In genomic region chr6:67030416-67030815, GRCm38 (mm10) we compare ENCODE assay signal across 18 mouse cellular contexts. TPM values are rescaled to one million over a fixed set of nuclear protein-coding genes. Genes with fewer than 3 reads are reported as not detected.
A peak's percentile ranks its signal among the peaks of the same experiment; 100 is the strongest.
DNase-seq lines count a peak whose midpoint lies in the region; ATAC-seq and TF ChIP-seq lines count a peak whose summit lies in the region.
"Had no signal": no experiment of that assay in that cellular context is flagged by ENCODE, and none has a peak within 500 bp of the region (broad histone marks: within the 10 kb centered on the region; RNA-seq: fewer than 3 reads in every experiment).

No protein-coding gene starts in this region.

- H3K4me2 ChIP-seq in forebrain, embryonic 13.5 days, result no peak overlapping the region

- DNase-seq in forebrain, embryonic 10.5 days (ENCODE audit: extremely low spot score, low spot score), result no peak
- DNase-seq in MEL (ENCODE audit: low read depth, low spot score), result no peak
- DNase-seq in cerebellum, postnatal 4 days (ENCODE audit: low spot score in 2 of 2), result no peak
- DNase-seq in gastrocnemius, postnatal 10 days, result no peak
- DNase-seq: adrenal gland, postnatal 14 days; cerebellum, adult 9-10 months; kidney, adult 2 months; kidney, postnatal 4 days; layer of hippocampus, postnatal 36 days; lung, postnatal 14 days; thymus, postnatal 14 days had no signal

- no peak for TF ChIP-seq CTCF in MEL (IDR thresholded peaks at IDR 0.05 in 2 of 3, conservative IDR thresholded peaks at IDR 0.05 in 1 of 3; ENCODE audit: control insufficient read depth in 1 of 3, insufficient read depth in 1 of 3, low read depth in 2 of 3, low read length in 3 of 3, poor library complexity in 1 of 3, severe bottlenecking in 1 of 3)
- no peak for TF ChIP-seq CTCF in embryonic fibroblast, embryonic 13.5 days (IDR thresholded peaks at IDR 0.05; ENCODE audit: borderline replicate concordance, insufficient read depth, low read length)

- TF ChIP-seq EP300 in MEL (IDR thresholded peaks at IDR 0.05; ENCODE audit: low read depth in 1 of 2, low read length in 2 of 2), result no peak

- no peak for TF ChIP-seq RAD21 in MEL (IDR thresholded peaks at IDR 0.05; ENCODE audit: low read depth, low read length)

- peaks cover 41% of the 10 kb centered on the region for H3K4me1 ChIP-seq in forebrain, embryonic 10.5 days
- peaks cover 15% of the 10 kb centered on the region for H3K4me1 ChIP-seq in forebrain, embryonic 13.5 days
- H3K4me1 ChIP-seq in megakaryocyte, embryonic 14.5 days, result peaks cover 70% of the 10 kb centered on the region
- peaks cover 39 to 46% of the 10 kb centered on the region in 2 experiments for H3K4me1 ChIP-seq in MEL (ENCODE audit: control insufficient read depth in 1 of 2, insufficient read depth in 2 of 2, low read length in 2 of 2)
- peaks cover 4% of the 10 kb centered on the region; the same call in 1 of the 2 replicates for H3K4me1 ChIP-seq in embryonic fibroblast, embryonic 13.5 days (ENCODE audit: control insufficient read depth, insufficient read depth, low read length)

- no peak for ATAC-seq in forebrain, embryonic 13.5 days
- no peak for ATAC-seq in megakaryocyte, adult 5-6 weeks (ENCODE audit: poor library complexity, severe bottlenecking)

- TF ChIP-seq POLR2A in MEL (IDR thresholded peaks at IDR 0.05; ENCODE audit: control insufficient read depth in 1 of 2, insufficient read depth in 1 of 2, low read depth in 1 of 2, low read length in 2 of 2, poor library complexity in 1 of 2), result no peak
- no peak for TF ChIP-seq POLR2A in embryonic fibroblast, embryonic 13.5 days (IDR thresholded peaks at IDR 0.05; ENCODE audit: low read depth, low read length)

- peaks cover 22% of the 10 kb centered on the region for H3K27me3 ChIP-seq in forebrain, embryonic 10.5 days (ENCODE audit: poor library complexity, severe bottlenecking)
- no peaks in the 10 kb centered on the region; the same call in 1 of the 2 replicates for H3K27me3 ChIP-seq in forebrain, embryonic 13.5 days
- H3K27me3 ChIP-seq in megakaryocyte, embryonic 14.5 days (replicated peaks), result no peaks in the 10 kb centered on the region
- no peaks in the 10 kb centered on the region for H3K27me3 ChIP-seq in MEL (ENCODE audit: control insufficient read depth in 1 of 2, insufficient read depth in 2 of 2, low read length in 2 of 2)

- no peak overlapping the region for H3K9ac ChIP-seq in forebrain, embryonic 13.5 days
- H3K9ac ChIP-seq in MEL (ENCODE audit: control insufficient read depth, low read depth, low read length, poor library complexity, severe bottlenecking), result peak overlapping the region; percentile 10
- H3K9ac ChIP-seq: liver, embryonic 14.5 days had no signal

- 0 out of 2 replicates have a peak, but pooled peaks cover 2% of the 10 kb centered on the region for H3K36me3 ChIP-seq in forebrain, embryonic 10.5 days (replicated peaks)
- H3K36me3 ChIP-seq in forebrain, embryonic 13.5 days (ENCODE audit: poor library complexity, severe bottlenecking), result no peaks in the 10 kb centered on the region
- H3K36me3 ChIP-seq in megakaryocyte, embryonic 14.5 days (replicated peaks; ENCODE audit: low read length), result peaks cover 17% of the 10 kb centered on the region
- peaks cover 4 to 48% of the 10 kb centered on the region in 2 experiments for H3K36me3 ChIP-seq in MEL (ENCODE audit: control insufficient read depth in 1 of 2, insufficient read depth in 2 of 2, low read length in 2 of 2)
- H3K36me3 ChIP-seq: embryonic facial prominence, embryonic 10.5 days; limb, embryonic 10.5 days had no signal

- 0 out of 2 replicates have a peak overlapping the region, but pooled peaks have one; percentile 8 for H3K27ac ChIP-seq in forebrain, embryonic 10.5 days
- H3K27ac ChIP-seq in forebrain, embryonic 13.5 days, result no peak overlapping the region
- H3K27ac ChIP-seq in MEL (ENCODE audit: control insufficient read depth, low read depth, low read length), result peak overlapping the region; percentile 75
- peak overlapping the region; percentile 98 for H3K27ac ChIP-seq in embryonic fibroblast, embryonic 13.5 days (ENCODE audit: insufficient read depth, low read length)
- H3K27ac ChIP-seq: embryonic facial prominence, embryonic 10.5 days; limb, embryonic 10.5 days; liver, embryonic 14.5 days had no signal

- no peaks in the 10 kb centered on the region for H3K9me3 ChIP-seq in forebrain, embryonic 10.5 days
- no peaks in the 10 kb centered on the region for H3K9me3 ChIP-seq in forebrain, embryonic 13.5 days (replicated peaks)
- no peaks in the 10 kb centered on the region for H3K9me3 ChIP-seq in megakaryocyte, embryonic 14.5 days
- H3K9me3 ChIP-seq in MEL (replicated peaks; ENCODE audit: insufficient read depth, low read length), result no peaks in the 10 kb centered on the region
- H3K9me3 ChIP-seq: embryonic facial prominence, embryonic 10.5 days; limb, embryonic 10.5 days had no signal

- 10% methylated on average over 2 of the region's 2 CpGs for WGBS in forebrain, embryonic 10.5 days
- WGBS in forebrain, embryonic 13.5 days, result 7% methylated on average over 2 of the region's 2 CpGs

- H3K4me3 ChIP-seq in forebrain, embryonic 10.5 days, result peak overlapping the region; percentile 12; the same call in 1 of the 2 replicates
- no peak overlapping the region for H3K4me3 ChIP-seq in forebrain, embryonic 13.5 days
- H3K4me3 ChIP-seq in megakaryocyte, embryonic 14.5 days (replicated peaks), result peak overlapping the region; percentile 56
- H3K4me3 ChIP-seq in MEL (ENCODE audit: control insufficient read depth in 1 of 2, insufficient read depth in 1 of 2, low read depth in 2 of 2, low read length in 2 of 2), result no peak overlapping the region
- no peak overlapping the region for H3K4me3 ChIP-seq in embryonic fibroblast, embryonic 13.5 days (ENCODE audit: insufficient read depth, low read length)
- H3K4me3 ChIP-seq: embryonic facial prominence, embryonic 10.5 days; limb, embryonic 10.5 days had no signal

- peaks cover 4% of the 10 kb centered on the region for H3K79me2 ChIP-seq in MEL (ENCODE audit: control insufficient read depth, insufficient read depth, low read length, poor library complexity)

TF ChIP-seq in MEL, 35 proteins besides CTCF, POLR2A, EP300 and RAD21:
- TF ChIP-seq HCFC1 (IDR thresholded peaks at IDR 0.05; ENCODE audit: low read depth, low read length) (no peak), JUND (IDR thresholded peaks at IDR 0.05; ENCODE audit: low read depth, low read length) (no peak), ZKSCAN1 (IDR thresholded peaks at IDR 0.05; ENCODE audit: low read depth, low read length) (no peak), TCF12 (IDR thresholded peaks at IDR 0.05; ENCODE audit: low read depth, low read length) (no peak), KAT2A (conservative IDR thresholded peaks at IDR 0.05; ENCODE audit: low read depth, low read length) (no peak), CHD2 (IDR thresholded peaks at IDR 0.05; ENCODE audit: low read length) (no peak), ZMIZ1 (IDR thresholded peaks at IDR 0.05; ENCODE audit: low read depth, low read length) (no peak), ZC3H11A (IDR thresholded peaks at IDR 0.05; ENCODE audit: low read depth, low read length) (no peak), MYB (IDR thresholded peaks at IDR 0.05; ENCODE audit: low read depth, low read length) (no peak), CHD1 (IDR thresholded peaks at IDR 0.05; ENCODE audit: low read depth, low read length) (no peak), NRF1 (IDR thresholded peaks at IDR 0.05; ENCODE audit: insufficient read depth, low read depth, low read length, poor library complexity, severe bottlenecking) (no peak), MAX (IDR thresholded peaks at IDR 0.05; ENCODE audit: low read length) (no peak), MAZ (IDR thresholded peaks at IDR 0.05; ENCODE audit: low read depth, low read length) (no peak), NELFE (IDR thresholded peaks at IDR 0.05; ENCODE audit: low read depth, low read length) (no peak), MAFK (IDR thresholded peaks at IDR 0.05; ENCODE audit: borderline replicate concordance, low read depth, low read length) (no peak), TBP (IDR thresholded peaks at IDR 0.05; ENCODE audit: low read depth, low read length) (no peak), SIN3A (IDR thresholded peaks at IDR 0.05; ENCODE audit: low read length) (no peak), USF1 (IDR thresholded peaks at IDR 0.05; ENCODE audit: low read depth, low read length) (no peak), ELF1 (IDR thresholded peaks at IDR 0.05; ENCODE audit: low read depth, low read length) (no peak), MXI1 (IDR thresholded peaks at IDR 0.05; ENCODE audit: low read depth, low read length) (no peak)
TF ChIP-seq in MEL: peak in this region for 0.

RNA-seq across cellular contexts. Expression of gene Gadd45a, which starts 6.8 kb away (rescaled TPM):
- polyA plus RNA-seq in forebrain, embryonic 10.5 days (2016; fragmentation: Nextera tagmentation; extraction: Ambion mirVana), result 21.6 and 22.9 TPM in 2 replicates
- 13.9 and 16.9 TPM in 2 replicates for polyA plus RNA-seq in forebrain, embryonic 13.5 days (2015; fragmentation: Nextera tagmentation; extraction: Ambion mirVana)
- polyA plus RNA-seq in megakaryocyte, embryonic 14.5 days (2012; ENCODE audit: insufficient read depth, low replicate concordance), result 88.5 and 148 TPM in 2 replicates
- total RNA-seq in megakaryocyte, adult 5-6 weeks (2015), result 59.6 and 62.4 TPM in 2 replicates
- total RNA-seq in megakaryocyte, adult 5-6 weeks (2017), result 77.2 and 95.9 TPM in 2 replicates
- 18.1 and 29.3 TPM in 2 replicates for total RNA-seq in MEL (2012; rRNA removed)
- 10 to 100 TPM in 1 of 2 experiments, not detected in 1; 37.4 TPM for polyA plus RNA-seq in MEL (2012; ENCODE audit: insufficient read depth in 1 of 2, insufficient read length in 2 of 2, low read depth in 1 of 2, low replicate concordance in 2 of 2, missing spikeins in 1 of 2)
- 59.5 and 69.2 TPM in 2 replicates for polyA plus RNA-seq in embryonic fibroblast, embryonic 13.5 days (2011; ENCODE audit: insufficient read length, low read depth, missing spikeins)
- total RNA-seq in gastrocnemius, postnatal 10 days (2021), result 10 to 100 TPM; 43.1 to 82.0 TPM

Comparison
In these comparisons a context has a peak if more than half of its experiments do, and no peak if none do; other contexts are left out.
1. H3K4me3 ChIP-seq: peak in forebrain, embryonic 10.5 days (single experiment) and megakaryocyte, embryonic 14.5 days (single experiment); none in forebrain, embryonic 13.5 days (single experiment), MEL (0 of 2) and embryonic fibroblast, embryonic 13.5 days (single experiment).